Mouse (Mus musculus) MEL (cell line): ENCODE measurements around the gene Pex11a.

ENCODE experiments used
- BHLHE40 ChIP-seq: IDR thresholded peaks from 2 replicates; pipeline ENCODE4 v1.6.1; 2012; ENCODE audit warnings: low read depth, mild to moderate bottlenecking, inconsistent platforms, low read length, improper control_type of control experiment, borderline replicate concordance
- CTCF ChIP-seq, 3 experiments: IDR thresholded peaks in 2 of 3; conservative IDR thresholded peaks in 1 of 3; 2 replicates each; pipeline ENCODE4 v1.5.1; 2011 to 2012; ENCODE audit warnings: low read length in 3 of 3, low read depth in 2 of 3, mild to moderate bottlenecking in 2 of 3, improper control_type of control experiment in 1 of 3, inconsistent platforms in 1 of 3, mixed read lengths in 1 of 3, moderate library complexity in 1 of 3; ENCODE audit not compliant: control insufficient read depth in 1 of 3, insufficient read depth in 1 of 3, poor library complexity in 1 of 3, severe bottlenecking in 1 of 3
- ELF1 ChIP-seq: IDR thresholded peaks from 2 replicates; pipeline ENCODE4 v1.6.1; 2014; ENCODE audit warnings: low read depth, mild to moderate bottlenecking, inconsistent platforms, low read length, improper control_type of control experiment, moderate library complexity
- MAX ChIP-seq: IDR thresholded peaks from 2 replicates; pipeline ENCODE4 v1.6.1; 2011; ENCODE audit warnings: low read length, improper control_type of control experiment
- MAZ ChIP-seq: IDR thresholded peaks from 2 replicates; pipeline ENCODE4 v1.6.1; 2012; ENCODE audit warnings: low read depth, mild to moderate bottlenecking, inconsistent platforms, low read length, improper control_type of control experiment
- MEF2A ChIP-seq: IDR thresholded peaks from 2 replicates; pipeline ENCODE4 v1.6.1; 2014; ENCODE audit warnings: low read depth, mild to moderate bottlenecking, inconsistent platforms, low read length, improper control_type of control experiment; ENCODE audit not compliant: poor library complexity, insufficient replicate concordance, severe bottlenecking; ENCODE audit errors: extremely low read depth
- POLR2A ChIP-seq, 2 experiments: IDR thresholded peaks; 2 replicates each; pipeline ENCODE4 v1.6.1; 2011 to 2012; ENCODE audit warnings: low read length in 2 of 2, mild to moderate bottlenecking in 2 of 2, control low read depth in 1 of 2, improper control_type of control experiment in 1 of 2, low read depth in 1 of 2, moderate library complexity in 1 of 2; ENCODE audit not compliant: control insufficient read depth in 1 of 2, insufficient read depth in 1 of 2, poor library complexity in 1 of 2
- POLR2AphosphoS5 ChIP-seq: IDR thresholded peaks from 2 replicates; pipeline ENCODE4 v1.6.1; 2012; ENCODE audit warnings: low read depth, borderline replicate concordance, mild to moderate bottlenecking, inconsistent platforms, low read length, moderate library complexity, mixed read lengths
- RCOR1 ChIP-seq: IDR thresholded peaks from 2 replicates; pipeline ENCODE4 v1.6.1; 2012; ENCODE audit warnings: low read depth, mild to moderate bottlenecking, inconsistent platforms, low read length, improper control_type of control experiment
- SIN3A ChIP-seq: IDR thresholded peaks from 2 replicates; pipeline ENCODE4 v1.6.1; 2012; ENCODE audit warnings: low read length, improper control_type of control experiment, inconsistent platforms
- TCF12 ChIP-seq: IDR thresholded peaks from 2 replicates; pipeline ENCODE4 v1.6.1; 2014; ENCODE audit warnings: low read depth, mild to moderate bottlenecking, inconsistent platforms, low read length, improper control_type of control experiment, moderate library complexity
- USF1 ChIP-seq: IDR thresholded peaks from 2 replicates; pipeline ENCODE4 v1.6.1; 2014; ENCODE audit warnings: low read depth, mild to moderate bottlenecking, inconsistent platforms, low read length, improper control_type of control experiment, moderate library complexity
- ZKSCAN1 ChIP-seq: IDR thresholded peaks from 2 replicates; pipeline ENCODE4 v1.6.1; 2012; ENCODE audit warnings: low read depth, mild to moderate bottlenecking, inconsistent platforms, low read length, improper control_type of control experiment, moderate library complexity

- no peak for TF ChIP-seq SIN3A
- TF ChIP-seq CTCF (IDR thresholded peaks at IDR 0.05 in 2 of 3, conservative IDR thresholded peaks at IDR 0.05 in 1 of 3; ENCODE audit: control insufficient read depth in 1 of 3, insufficient read depth in 1 of 3, low read depth in 2 of 3, low read length in 3 of 3, poor library complexity in 1 of 3, severe bottlenecking in 1 of 3), result no peak
- TF ChIP-seq MAZ, result no peak
- no peak for TF ChIP-seq ELF1
- no peak for TF ChIP-seq USF1
- TF ChIP-seq ZKSCAN1, result no peak
- TF ChIP-seq MAX, result no peak
- no peak for TF ChIP-seq POLR2AphosphoS5
- no peak for TF ChIP-seq MEF2A
- TF ChIP-seq TCF12, result no peak
- TF ChIP-seq RCOR1, result no peak
- no peak for TF ChIP-seq POLR2A (IDR thresholded peaks at IDR 0.05; ENCODE audit: control insufficient read depth in 1 of 2, insufficient read depth in 1 of 2, low read depth in 1 of 2, low read length in 2 of 2, poor library complexity in 1 of 2)
- no peak for TF ChIP-seq BHLHE40
These were observed 10.3 kb downstream of the Pex11a start, which contains the start of gene Plin1 for GRCm38 (mm10) chr7:79732622-79733021.
